Mouse (Mus musculus): Measurements from ENCODE around the gene Mettl1. TPM values are rescaled to one million over a fixed set of nuclear protein-coding genes. Genes with fewer than 3 reads are reported as not detected.
"Not testable (repeated sequence)": the region's sequence is repeated elsewhere in the genome, so short reads cannot be mapped to it uniquely, and the experiment has no call there.

The Mettl1 gene
- polyA plus RNA-seq, 1 experiment, result not detected

DNA sequence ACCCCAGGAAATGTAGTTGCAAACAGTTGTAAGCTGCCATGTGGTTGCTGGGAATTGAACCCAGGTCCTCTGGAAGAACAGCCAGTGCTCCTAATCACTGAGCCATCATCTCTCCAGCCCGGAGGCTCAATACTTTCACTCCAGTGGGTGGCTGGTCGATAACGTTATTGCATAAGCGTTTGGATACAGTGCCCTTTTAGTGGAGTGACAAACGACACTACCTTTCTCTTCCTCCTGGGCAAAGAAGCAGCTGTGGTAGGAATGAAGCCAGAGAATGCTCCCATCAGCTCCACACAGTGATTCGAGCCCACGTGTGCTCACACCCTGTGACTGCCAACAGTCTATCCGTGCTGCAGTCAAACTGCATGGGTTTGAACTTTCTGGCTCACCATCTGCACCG is 30.0 kb downstream of the Mettl1 start:
- WGBS, result 54% methylated on average over 9 of the region's 9 CpGs
- H3K27ac ChIP-seq (ENCODE audit: insufficient read depth, low read depth, low read length), result no peak overlapping the region

DNA sequence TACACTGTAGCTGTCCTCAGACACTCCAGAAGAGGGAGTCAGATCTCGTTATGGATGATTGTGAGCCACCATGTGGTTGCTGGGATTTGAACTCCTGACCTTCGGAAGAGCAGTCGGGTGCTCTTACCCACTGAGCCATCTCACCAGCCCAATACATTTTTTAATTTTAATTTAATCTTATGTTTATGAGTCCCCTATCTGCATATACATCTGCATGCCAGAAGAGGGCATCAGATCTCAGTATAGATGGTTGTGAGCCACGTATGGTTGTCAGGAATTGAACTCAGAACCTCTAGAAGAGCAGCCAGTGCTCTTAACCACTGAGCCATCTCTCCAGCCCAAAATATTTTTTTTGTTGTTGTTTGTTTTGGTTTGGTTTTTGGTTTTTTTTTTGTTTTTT is 31.1 kb downstream of the Mettl1 start:
- not testable (repeated sequence) for H3K27ac ChIP-seq (ENCODE audit: insufficient read depth, low read depth, low read length); H3K4me3 ChIP-seq (ENCODE audit: insufficient read depth, low read depth, low read length)
- peaks cover 24% of the 10 kb centered on the region for H3K4me1 ChIP-seq (ENCODE audit: control insufficient read depth, insufficient read depth, low read length)
- WGBS, result 67% methylated on average over 4 of the region's 4 CpGs

More for the DNA sequence above, 30.0 kb downstream of the Mettl1 start:
- TF ChIP-seq POLR2A (IDR thresholded peaks at IDR 0.05; ENCODE audit: insufficient read depth, low read depth, low read length) (no peak), CTCF (IDR thresholded peaks at IDR 0.05; ENCODE audit: insufficient read depth, low read depth, low read length) (no peak)
- Histone ChIP-seq H3K4me3 (ENCODE audit: insufficient read depth, low read depth, low read length) (no peak overlapping the region), H3K4me1 (ENCODE audit: control insufficient read depth, insufficient read depth, low read length) (peaks cover 21% of the 10 kb centered on the region)

DNA sequence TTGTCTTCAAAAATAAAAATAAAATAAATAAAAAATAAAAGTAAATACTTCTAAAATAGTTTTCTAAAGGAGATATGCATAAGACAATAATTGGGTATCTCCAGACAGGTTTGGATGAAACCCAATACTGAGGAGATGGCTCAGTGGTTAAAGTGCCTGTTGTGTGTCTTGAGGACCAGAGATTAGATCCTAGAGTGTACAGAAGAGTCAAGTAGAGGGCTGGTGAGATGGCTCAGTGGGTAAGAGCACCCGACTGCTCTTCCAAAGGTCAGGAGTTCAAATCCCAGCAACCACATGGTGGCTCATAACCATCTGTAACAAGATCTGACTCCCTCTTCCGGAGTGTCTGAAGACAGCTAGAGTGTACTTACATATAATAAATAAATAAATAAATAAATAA is 31.8 kb downstream of the Mettl1 start:
- H3K27ac ChIP-seq (ENCODE audit: insufficient read depth, low read depth, low read length); H3K4me3 ChIP-seq (ENCODE audit: insufficient read depth, low read depth, low read length): not testable (repeated sequence)
- peaks cover 30% of the 10 kb centered on the region for H3K4me1 ChIP-seq (ENCODE audit: control insufficient read depth, insufficient read depth, low read length)
- 80% methylated on average over 2 of the region's 2 CpGs for WGBS

DNA sequence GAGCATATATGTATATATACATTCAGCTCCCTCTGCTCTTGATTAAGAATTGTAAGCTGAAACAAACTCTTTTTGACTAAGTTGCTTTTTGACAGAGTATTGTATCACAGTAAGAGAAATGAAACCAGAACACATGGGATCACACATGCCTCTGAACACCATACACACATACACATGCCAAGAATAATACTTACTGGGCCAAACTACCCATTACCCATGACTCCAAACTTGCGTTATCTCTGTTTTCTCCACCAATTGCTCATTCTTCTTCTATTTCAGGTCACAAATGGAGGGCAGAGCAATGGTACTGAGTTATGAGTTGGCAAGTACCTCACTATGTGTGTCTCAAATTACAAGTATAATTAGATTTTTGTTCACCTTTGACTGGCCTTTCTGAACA is 32.8 kb downstream of the Mettl1 start:
- Histone ChIP-seq H3K4me3 (ENCODE audit: insufficient read depth, low read depth, low read length) (no peak overlapping the region), H3K4me1 (ENCODE audit: control insufficient read depth, insufficient read depth, low read length) (peaks cover 34% of the 10 kb centered on the region), H3K27ac (ENCODE audit: insufficient read depth, low read depth, low read length) (no peak overlapping the region)
- whole genome bisulfite sequencing, result 84% methylated on average over 1 of the region's 1 CpGs
- TF ChIP-seq POLR2A (IDR thresholded peaks at IDR 0.05; ENCODE audit: insufficient read depth, low read depth, low read length) (no peak), CTCF (IDR thresholded peaks at IDR 0.05; ENCODE audit: insufficient read depth, low read depth, low read length) (no peak)

DNA sequence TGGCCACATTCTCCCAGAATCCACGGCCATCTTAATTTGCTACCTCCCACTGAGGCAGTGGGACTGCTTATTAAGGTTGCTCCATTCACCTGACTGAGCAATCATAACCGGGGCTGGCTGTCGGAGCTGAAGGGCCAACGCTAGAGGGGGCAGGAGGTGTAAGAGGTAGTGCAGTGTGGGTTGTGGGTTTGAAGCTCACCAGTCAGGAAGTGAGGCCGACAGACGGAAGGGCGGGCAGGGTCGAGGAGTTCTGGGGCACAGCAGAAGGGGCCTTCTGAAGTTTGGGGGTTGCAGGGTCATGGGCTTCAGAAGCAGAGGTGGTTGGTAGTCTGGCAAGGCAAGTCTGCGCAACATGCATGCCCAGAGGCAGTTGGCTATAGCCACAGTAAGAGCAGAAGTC is 33.9 kb downstream of the Mettl1 start, which contains the start of gene Agap2:
Agap2 (plus strand) TSS at position 205 of the 400 bp plus-strand sequence.
- TF ChIP-seq POLR2A (IDR thresholded peaks at IDR 0.05; ENCODE audit: insufficient read depth, low read depth, low read length), result no peak
- TF ChIP-seq CTCF (IDR thresholded peaks at IDR 0.05; ENCODE audit: insufficient read depth, low read depth, low read length), result no peak
- Histone ChIP-seq H3K27ac (ENCODE audit: insufficient read depth, low read depth, low read length) (peak within 1 kb of the TSS; percentile 48), H3K4me1 (ENCODE audit: control insufficient read depth, insufficient read depth, low read length) (peaks cover 29% of the 10 kb centered on the region), H3K4me3 (ENCODE audit: insufficient read depth, low read depth, low read length) (peak within 1 kb of the TSS; percentile 12)
- WGBS, result 70% methylated on average over 9 of the region's 9 CpGs

DNA sequence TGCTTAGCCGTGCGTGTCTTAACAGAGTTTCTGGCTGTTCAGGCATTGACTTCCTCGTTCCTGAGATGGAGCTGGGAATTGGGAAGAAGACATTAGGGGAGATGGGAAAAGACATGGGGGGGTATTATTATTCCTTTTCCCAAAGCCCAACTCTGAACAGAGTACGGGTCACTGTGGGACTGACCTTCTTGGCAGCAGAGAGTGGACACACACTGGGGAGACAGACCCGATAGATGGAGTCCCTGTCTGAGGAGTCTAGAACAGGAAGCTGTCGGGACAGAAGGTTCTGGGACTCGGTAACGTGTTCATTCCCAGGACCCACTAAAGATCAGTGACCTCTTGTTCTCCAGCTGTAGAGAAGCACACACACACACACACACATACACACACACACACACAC is 34.4 kb downstream of the Mettl1 start:
- 54% methylated on average over 8 of the region's 8 CpGs for WGBS
- peak overlapping the region; percentile 48 for H3K27ac ChIP-seq (ENCODE audit: insufficient read depth, low read depth, low read length)
- TF ChIP-seq CTCF (IDR thresholded peaks at IDR 0.05; ENCODE audit: insufficient read depth, low read depth, low read length) (no peak), POLR2A (IDR thresholded peaks at IDR 0.05; ENCODE audit: insufficient read depth, low read depth, low read length) (no peak)
- peak overlapping the region; percentile 12 for H3K4me3 ChIP-seq (ENCODE audit: insufficient read depth, low read depth, low read length)
- peaks cover 31% of the 10 kb centered on the region for H3K4me1 ChIP-seq (ENCODE audit: control insufficient read depth, insufficient read depth, low read length)

DNA sequence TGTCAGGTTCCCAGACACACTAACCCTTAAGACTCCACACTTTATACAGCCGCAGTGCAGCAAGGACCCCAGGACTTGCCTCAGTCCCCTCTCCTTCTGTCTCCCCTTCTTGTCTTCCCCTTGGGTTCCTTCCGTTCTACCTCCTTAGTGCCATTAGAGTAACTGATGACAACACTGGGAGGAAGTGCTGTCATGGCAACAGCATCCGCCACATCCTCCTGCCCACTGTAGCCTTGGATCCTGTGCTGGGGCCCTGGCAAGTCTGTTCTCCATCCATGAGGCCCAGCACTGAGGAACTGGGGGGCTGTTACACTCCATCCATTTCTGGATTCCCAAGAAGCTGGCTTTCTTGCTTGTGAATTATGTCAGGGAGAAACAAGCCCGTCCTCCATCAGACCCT is 34.9 kb downstream of the Mettl1 start:
- peaks cover 35% of the 10 kb centered on the region for H3K4me1 ChIP-seq (ENCODE audit: control insufficient read depth, insufficient read depth, low read length)
- peak overlapping the region; percentile 12 for H3K4me3 ChIP-seq (ENCODE audit: insufficient read depth, low read depth, low read length)
- WGBS, result 31% methylated on average over 4 of the region's 4 CpGs
- H3K27ac ChIP-seq (ENCODE audit: insufficient read depth, low read depth, low read length), result peak overlapping the region; percentile 48
- TF ChIP-seq POLR2A (IDR thresholded peaks at IDR 0.05; ENCODE audit: insufficient read depth, low read depth, low read length), result no peak
- TF ChIP-seq CTCF (IDR thresholded peaks at IDR 0.05; ENCODE audit: insufficient read depth, low read depth, low read length), result no peak

DNA sequence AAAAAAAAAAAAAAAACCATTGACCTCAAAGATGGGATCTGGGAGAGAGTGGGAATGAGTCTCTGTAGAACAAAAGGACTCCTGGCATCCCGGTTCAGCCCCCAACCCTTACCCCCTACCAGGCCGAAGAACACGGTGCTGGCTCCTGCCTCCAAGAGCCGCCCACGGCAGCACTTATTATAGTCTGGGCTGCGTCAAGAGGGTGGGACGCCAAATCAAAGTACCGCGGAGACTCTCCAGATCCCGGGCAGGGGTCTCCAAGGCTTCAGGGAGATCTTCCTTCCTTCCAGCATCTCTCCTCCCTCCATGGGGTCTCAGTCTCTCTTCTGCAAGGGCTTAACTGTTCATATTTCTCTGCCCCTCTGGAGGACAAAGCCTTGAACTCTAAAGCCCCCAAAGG is 36.3 kb downstream of the Mettl1 start:
- Histone ChIP-seq H3K27ac (ENCODE audit: insufficient read depth, low read depth, low read length) (peak overlapping the region; percentile 99), H3K4me3 (ENCODE audit: insufficient read depth, low read depth, low read length) (peak overlapping the region; percentile 52), H3K4me1 (ENCODE audit: control insufficient read depth, insufficient read depth, low read length) (peaks cover 35% of the 10 kb centered on the region)
- TF ChIP-seq POLR2A (IDR thresholded peaks at IDR 0.05; ENCODE audit: insufficient read depth, low read depth, low read length), result no peak
- no peak for TF ChIP-seq CTCF (IDR thresholded peaks at IDR 0.05; ENCODE audit: insufficient read depth, low read depth, low read length)
- 8% methylated on average over 10 of the region's 10 CpGs for WGBS

DNA sequence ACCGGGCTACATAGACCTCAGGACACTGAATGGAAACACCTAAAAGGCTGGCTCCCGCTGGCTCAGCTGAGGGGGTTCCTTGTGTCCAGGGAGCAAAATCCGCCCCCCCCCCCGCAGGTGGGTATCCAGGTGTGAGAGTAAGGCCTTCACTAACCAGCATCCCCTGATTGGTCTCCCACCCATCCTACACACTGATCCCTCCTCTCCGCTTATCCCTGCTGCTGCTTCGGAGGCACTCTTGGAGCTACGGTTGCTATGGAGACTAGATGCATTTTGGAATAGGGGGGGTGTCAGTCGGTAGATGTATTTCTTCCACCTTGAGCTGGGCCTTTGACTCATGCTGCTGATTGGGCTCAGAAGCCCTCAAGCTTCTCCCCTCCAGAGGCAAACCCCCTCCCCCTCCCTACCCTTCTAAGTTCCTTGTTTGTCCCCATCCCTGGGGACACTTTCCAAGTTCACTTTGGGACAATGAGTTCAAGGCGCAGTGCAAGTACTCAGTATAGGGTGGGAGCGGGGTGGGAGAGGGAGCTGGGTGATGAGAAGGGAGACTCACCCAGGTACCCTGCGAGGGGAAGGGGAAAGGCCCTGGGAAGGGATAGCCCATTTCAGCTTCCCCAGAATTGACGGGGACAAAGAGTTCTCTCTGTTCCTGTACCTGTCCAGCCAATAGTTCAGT is 36.9 kb downstream of the Mettl1 start:
- peak overlapping the region; percentile 99 for H3K27ac ChIP-seq (ENCODE audit: insufficient read depth, low read depth, low read length)
- H3K4me1 ChIP-seq (ENCODE audit: control insufficient read depth, insufficient read depth, low read length), result peaks cover 41% of the 10 kb centered on the region
- 3% methylated on average over 12 of the region's 12 CpGs for WGBS
- H3K4me3 ChIP-seq (ENCODE audit: insufficient read depth, low read depth, low read length), result peak overlapping the region; percentile 52
- TF ChIP-seq POLR2A (IDR thresholded peaks at IDR 0.05; ENCODE audit: insufficient read depth, low read depth, low read length) (no peak), CTCF (IDR thresholded peaks at IDR 0.05; ENCODE audit: insufficient read depth, low read depth, low read length) (no peak)

Measured in olfactory bulb, adult 2 months (tissue).